Mouse (Mus musculus): ENCODE data around the gene Asap2.

The Asap2 gene

GRCm38 (mm10) chr12:21133031-21133430 lies 142.8 kb downstream of the Asap2 start:
- no peak for DNase-seq (ENCODE audit: low spot score in 2 of 2)

DNA sequence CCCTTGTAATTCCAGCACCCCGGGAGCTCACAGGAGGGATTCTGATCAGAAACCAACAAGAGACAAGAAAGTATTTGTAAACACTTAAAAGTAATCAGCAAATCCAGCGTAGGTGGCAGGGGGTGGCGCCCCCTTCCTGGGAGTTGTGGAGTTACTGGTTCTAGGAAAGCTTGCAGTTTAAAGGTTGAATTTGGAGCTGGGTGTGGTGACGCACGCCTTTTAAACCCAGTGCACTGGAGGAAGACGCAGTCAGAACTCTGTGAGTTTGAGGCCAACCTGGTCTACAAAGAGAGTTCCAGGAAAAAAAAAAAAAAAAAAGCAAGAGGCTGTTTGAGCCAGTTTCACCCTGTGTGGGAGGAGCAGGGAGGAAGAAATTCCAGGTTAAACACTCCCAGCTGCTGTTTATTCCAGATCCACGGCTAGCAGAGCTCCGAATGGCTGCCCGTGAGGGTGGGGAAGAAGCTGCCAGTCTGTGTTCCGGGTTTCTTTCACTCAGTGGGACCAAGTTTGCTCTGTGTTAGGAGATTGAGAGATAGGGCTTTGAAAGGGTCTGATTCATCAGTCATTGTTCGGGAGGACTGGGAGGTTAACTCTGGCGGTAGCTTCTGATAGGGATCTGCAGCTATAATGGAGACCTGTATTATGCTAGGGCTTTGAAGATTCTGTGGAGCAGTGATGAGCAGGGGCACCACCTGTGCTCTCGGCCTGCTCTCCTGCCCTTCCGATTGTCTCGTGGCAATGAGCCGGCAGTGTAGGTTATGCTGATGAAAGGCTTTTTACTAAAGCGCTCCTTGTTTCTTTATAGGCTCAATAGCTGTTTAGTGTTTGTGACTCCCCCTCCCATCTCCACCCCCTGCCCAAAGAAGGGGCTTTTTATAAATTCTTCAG lies 144.0 kb downstream of the Asap2 start:
- no peak for DNase-seq (ENCODE audit: low spot score in 2 of 2)

- no peak for DNase-seq (ENCODE audit: low spot score in 2 of 2)
Observed at GRCm38 (mm10) chr12:21135651-21136461, 145.6 kb downstream of the Asap2 start.

DNA sequence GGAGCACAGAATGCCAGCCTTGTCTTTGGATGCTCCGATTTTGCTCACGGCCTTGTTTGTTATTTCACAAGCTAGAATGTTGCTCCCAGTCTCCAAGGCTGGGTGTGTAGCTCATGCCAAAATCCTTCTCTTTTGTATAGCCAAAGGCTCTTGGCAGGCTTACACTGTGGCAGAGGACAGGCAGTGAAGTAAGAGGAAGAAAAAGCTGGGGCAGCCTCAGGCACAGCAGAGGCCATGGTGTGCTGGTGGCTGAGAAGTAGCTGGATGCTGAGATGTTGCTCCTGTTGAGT lies 146.1 kb downstream of the Asap2 start:
- DNase-seq (ENCODE audit: low spot score in 2 of 2), result no peak

DNA sequence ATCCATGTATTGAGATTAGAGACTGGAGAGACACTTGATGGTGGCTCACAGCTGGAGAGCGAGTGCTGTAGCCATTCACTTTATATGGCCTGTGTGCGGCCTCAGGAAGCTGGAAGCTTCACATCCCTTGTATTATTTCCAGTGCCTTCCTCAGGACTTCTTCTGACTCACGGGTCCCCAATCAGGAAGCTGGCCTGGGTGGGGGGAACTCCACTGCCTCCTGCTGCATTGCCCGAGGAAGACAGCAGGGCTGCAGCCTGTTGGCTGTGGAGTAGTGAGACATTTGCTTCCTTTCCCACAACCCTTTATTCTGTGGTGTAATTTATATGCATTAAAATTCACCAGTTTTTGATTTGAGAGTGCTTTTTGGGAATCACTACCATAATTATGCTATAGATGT lies 149.3 kb downstream of the Asap2 start:
- no peak for DNase-seq (ENCODE audit: low spot score in 2 of 2)

DNA sequence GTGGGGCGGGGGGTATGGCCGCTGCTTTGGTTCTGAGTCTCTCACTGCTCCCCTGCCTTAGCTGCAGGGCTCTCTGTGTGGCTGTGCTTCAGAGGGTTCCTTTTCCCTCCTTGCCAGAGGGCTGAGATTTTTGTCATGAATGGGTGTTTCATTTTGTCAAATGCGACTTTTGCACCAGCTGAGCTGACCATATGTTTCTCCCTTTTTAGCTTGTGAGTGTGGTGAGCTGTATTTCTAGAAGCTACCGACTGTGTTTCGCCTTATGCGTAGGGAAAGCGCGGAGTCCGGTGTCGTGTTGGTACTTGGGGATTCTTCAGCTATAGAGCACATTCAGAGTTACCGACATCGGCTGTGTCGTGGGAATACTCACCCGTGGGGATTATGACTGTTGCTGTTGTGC lies 149.9 kb downstream of the Asap2 start:
- DNase-seq (ENCODE audit: low spot score in 2 of 2), result no peak

DNA sequence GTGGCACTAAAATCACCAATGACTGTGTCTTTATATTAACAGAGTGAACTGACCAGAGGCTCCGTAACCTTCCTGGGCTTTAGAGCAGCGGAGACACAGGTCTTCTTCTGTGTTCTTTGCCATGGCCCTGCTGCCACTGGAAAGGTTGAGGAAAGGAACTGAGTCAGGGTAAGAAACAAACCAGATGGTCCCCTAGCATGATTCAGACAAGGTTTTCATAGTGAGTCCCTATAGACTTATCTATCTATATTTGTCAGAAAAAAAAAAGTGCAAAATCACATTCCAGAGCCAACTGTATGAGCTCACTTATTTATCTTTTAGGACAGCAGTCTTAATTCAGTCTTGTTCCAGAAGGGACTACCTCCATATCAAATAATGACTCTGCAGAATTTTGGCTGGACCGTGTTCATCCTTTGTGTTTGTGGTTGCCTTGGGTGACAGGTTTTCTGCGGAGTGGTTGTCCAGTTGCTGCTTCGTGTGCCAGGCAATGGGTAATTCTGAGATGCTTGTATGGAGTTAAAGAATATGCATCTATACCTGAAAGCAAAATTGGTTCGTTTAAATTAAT lies 150.6 kb downstream of the Asap2 start:
- DNase-seq (ENCODE audit: low spot score in 2 of 2), result no peak

DNA sequence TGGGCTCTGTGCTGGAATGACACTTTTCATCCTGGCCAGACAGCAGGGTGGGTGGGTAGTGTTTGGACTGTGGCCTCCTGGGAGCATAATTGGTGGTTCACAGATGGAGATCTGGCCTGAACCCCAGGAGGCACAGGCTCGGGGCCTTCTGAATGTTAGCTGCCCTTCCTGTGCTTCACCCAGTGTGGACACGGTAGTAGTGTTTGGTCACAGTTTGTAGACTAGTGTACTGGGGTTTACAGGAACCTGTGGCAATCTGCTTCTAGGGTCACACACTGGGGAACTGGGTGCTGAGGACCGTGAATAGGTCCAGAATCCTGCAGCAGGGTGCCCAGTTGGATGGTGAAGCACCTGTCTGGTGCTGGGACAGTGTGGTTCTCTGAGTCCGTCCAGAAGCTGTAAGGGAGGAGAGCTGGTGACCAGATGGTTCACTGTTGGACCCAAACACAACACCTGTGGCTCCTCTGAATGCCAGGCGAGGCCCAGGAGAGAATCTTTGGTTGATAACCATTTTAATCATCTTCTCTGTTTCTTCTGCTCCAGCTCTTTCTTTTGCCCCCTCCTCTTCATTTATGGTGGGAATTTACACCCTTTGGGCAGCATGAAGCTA lies 151.5 kb downstream of the Asap2 start:
- DNase-seq (ENCODE audit: low spot score in 2 of 2), result no peak

- no peak for DNase-seq (ENCODE audit: low spot score in 2 of 2)
Observed at GRCm38 (mm10) chr12:21142489-21143254, 152.4 kb downstream of the Asap2 start.

GRCm38 (mm10) chr12:21144602-21145001 lies 154.3 kb downstream of the Asap2 start:
- DNase-seq (ENCODE audit: low spot score in 2 of 2), result peak in 1 of 2 experiments; percentile 36

DNA sequence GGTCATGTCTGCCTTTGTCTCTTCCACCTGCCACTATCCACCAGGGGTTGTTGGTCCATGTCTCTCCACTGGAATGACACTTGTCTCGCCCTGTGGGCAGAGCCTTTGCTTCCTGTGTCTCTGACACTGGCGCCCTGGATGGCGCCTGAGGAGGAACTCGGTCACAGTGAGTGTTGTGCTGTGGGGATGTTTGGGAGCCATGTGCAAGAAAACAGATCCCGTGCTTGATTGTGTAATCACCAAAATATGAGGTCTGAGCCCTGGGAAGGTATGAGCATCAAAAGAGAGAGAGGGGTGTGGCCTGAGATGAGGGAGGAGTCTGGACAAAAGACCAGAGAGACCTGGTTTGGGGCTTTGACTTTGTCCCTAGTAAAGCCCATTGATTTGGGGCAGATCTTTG lies 154.8 kb downstream of the Asap2 start:
- DNase-seq (ENCODE audit: low spot score in 2 of 2), result no peak

- DNase-seq (ENCODE audit: low spot score in 2 of 2), result no peak
Observed at GRCm38 (mm10) chr12:21146826-21147225, 156.6 kb downstream of the Asap2 start.

DNA sequence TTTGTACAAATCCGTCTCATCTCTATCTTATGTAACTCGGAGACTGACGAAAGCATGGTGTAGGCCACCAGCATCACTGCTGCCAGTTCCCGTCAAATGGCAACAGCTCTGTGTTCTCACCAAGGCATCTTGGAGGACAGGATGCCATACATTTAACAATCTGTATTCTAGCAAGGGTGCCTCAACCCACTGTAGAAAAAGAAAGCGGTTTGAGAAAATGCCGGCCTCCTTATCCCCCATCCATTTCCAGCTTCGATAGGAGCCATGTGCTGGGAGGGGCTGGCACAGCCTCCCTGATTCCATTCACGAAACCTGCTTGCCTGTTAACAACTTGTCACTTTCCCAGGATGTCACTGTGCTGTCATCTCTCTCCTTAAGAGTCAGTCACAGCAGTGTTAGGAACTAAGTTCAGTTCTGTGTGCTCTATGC lies 163.0 kb downstream of the Asap2 start:
- no peak for DNase-seq (ENCODE audit: low spot score in 2 of 2)

- no peak for DNase-seq (ENCODE audit: low spot score in 2 of 2)
Observed at GRCm38 (mm10) chr12:21155062-21155461, 164.8 kb downstream of the Asap2 start.

DNA sequence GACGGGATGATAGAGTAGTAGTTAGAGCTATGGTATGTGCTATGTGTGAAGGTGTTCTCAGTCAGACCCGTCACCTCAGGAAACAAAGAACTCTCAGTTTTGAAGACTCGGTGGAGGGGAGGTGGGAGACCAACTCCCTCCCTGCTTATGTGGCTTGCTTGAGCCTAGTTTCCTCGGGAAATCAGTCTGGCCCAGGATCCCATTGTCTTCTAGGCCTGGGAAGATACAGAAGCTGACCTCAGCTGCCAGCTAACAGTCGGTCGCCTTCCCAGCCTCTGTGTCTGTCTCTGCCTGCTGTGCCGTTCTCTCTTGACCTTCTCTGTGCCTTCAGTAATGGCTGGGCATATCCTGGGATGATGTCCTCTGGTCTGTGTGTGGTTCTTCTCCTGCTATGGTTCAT lies 169.0 kb downstream of the Asap2 start:
- DNase-seq (ENCODE audit: low spot score in 2 of 2), result no peak

GRCm38 (mm10) chr12:21160327-21160828 lies 170.1 kb downstream of the Asap2 start:
- DNase-seq (ENCODE audit: low spot score in 2 of 2), result peak in 1 of 2 experiments; percentile 28

DNA sequence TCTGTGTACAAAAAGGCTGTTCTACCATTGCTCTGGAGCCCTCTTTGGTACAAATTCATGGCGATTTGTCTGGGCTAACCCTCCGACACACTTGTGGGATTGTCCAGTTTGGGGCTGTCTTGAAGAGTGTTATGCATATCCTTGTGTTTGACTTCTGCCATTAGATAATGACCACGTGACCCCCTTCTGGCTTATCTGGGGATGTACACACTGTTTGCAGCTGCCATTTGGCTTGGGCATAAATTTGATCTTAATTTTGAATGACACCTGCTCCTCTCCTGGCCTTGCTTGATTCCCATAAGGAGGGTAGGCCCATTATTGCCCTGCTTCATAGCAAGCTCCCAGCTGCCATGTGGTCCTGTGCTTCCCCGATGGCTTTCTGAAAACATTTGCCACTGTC lies 171.6 kb downstream of the Asap2 start:
- DNase-seq (ENCODE audit: low spot score in 2 of 2), result no peak

DNA sequence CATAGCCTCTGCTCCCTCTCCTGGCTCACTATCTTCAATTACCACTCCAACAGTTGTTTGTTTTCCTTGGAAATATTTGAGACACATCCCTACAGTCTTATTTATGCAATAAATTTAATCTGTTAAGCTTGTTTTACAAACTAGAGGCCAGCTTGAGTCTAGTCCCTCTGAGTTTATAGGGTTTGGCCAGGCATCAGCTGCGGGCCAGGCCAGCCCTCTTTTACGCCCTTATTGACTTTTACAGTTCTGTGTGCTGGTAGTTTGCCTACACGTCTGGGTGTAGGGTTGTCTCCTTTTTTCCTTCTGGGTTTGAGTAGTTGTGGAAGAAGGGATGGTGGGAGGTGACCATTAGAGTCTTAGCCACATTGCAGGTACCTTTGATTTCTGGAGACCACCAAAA lies 173.4 kb downstream of the Asap2 start:
- DNase-seq (ENCODE audit: low spot score in 2 of 2), result peak in 1 of 2 experiments; percentile 60

DNA sequence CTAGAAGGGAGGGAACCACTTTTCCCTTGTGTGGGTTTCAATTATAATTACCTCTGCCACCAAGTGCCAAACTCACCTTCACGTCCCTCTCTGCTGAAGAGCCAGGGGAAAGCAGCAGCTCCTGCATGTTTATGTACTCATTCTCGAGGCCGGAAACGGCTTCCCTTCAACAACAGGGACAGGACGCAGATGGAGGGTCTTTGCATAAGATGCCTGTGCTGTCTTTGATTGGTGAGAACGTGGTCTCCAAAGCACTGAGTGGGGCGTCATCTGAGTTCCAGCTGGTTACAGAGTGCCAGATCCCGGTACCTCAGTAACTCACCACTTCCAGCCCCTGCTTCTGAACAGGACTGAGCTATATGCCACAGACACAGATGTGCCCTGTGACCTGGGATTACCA lies 174.0 kb downstream of the Asap2 start:
- no peak for DNase-seq (ENCODE audit: low spot score in 2 of 2)

GRCm38 (mm10) chr12:21165157-21165556 lies 174.9 kb downstream of the Asap2 start:
- DNase-seq (ENCODE audit: low spot score in 2 of 2), result no peak

DNA sequence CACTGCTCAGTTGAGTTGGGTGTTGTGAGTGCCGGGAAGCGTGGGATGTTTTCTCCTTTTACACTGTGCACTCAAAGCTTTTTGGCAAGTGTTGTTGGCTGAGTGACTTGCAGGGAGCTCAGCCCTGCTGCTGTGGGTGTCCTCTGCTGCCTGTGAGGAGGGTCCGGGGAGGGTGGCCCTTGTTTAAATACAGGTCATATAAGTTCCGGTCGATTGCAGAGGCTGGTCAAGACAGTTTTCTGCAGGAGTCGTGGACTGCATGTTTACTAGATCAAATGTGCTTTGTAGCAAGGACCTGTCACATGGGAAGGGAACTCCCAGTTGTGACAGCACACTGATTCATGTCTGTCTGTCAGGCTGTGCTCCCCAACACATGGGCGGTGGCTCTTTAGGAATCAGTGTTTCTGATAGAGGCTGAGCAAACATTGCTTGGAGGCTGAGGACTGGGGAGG lies 175.7 kb downstream of the Asap2 start:
- peak in 1 of 2 experiments; percentile 18 for DNase-seq (ENCODE audit: low spot score in 2 of 2)

Measured in urinary bladder, adult 18-20 months (tissue).